Mouse (Mus musculus): ENCODE measurements around the gene Syne4. TPM values are rescaled to one million over a fixed set of nuclear protein-coding genes. Genes with fewer than 3 reads are reported as not detected.

Gene Syne4
- polyA plus RNA-seq (2015; fragmentation: Nextera tagmentation; extraction: Ambion mirVana): 3.8 and 4.1 TPM in 2 replicates

GRCm38 (mm10) chr7:30314721-30315155 lies at the start of gene Syne4:
Syne4 (plus strand) TSS chr7:30314807.

GRCm38 (mm10) chr7:30279951-30280669 lies 34.5 kb upstream of the Syne4 start, which contains the start of the genes Thap8 and Wdr62:
Thap8 (plus strand) TSS chr7:30280094.
Wdr62 (minus strand) TSS chr7:30280419.

GRCm38 (mm10) chr7:30291215-30292131 lies 23.1 kb upstream of the Syne4 start, which contains the start of gene Clip3:
Clip3 (plus strand) TSS chr7:30291728.

GRCm38 (mm10) chr7:30308076-30309005 lies 6.3 kb upstream of the Syne4 start, which contains the start of gene Alkbh6:
Alkbh6 (plus strand) TSS chr7:30308717.

GRCm38 (mm10) chr7:30321539-30322284 lies 7.1 kb downstream of the Syne4 start, which contains the start of gene E130208F15Rik:
E130208F15Rik (plus strand) TSS chr7:30321740.

GRCm38 (mm10) chr7:30323795-30324194 lies 9.2 kb downstream of the Syne4 start, which contains the start of gene Sdhaf1:
Sdhaf1 (minus strand) TSS chr7:30323895.

GRCm38 (mm10) chr7:30362652-30363343 lies 48.2 kb downstream of the Syne4 start, which contains the start of gene Lrfn3:
Lrfn3 (minus strand) TSS chr7:30362772.

Other genes starting within 250 kb of the Syne4 start
- 2.1 and 2.2 TPM in 2 replicates for gene Zfp82, start 241.9 kb upstream of the Syne4 start, polyA plus RNA-seq (2015; fragmentation: Nextera tagmentation; extraction: Ambion mirVana)
- not detected in 2 replicates for gene Gm26920, start 224.4 kb upstream of the Syne4 start, polyA plus RNA-seq (2015; fragmentation: Nextera tagmentation; extraction: Ambion mirVana)
- gene Zfp566, start 224.3 kb upstream of the Syne4 start, polyA plus RNA-seq (2015; fragmentation: Nextera tagmentation; extraction: Ambion mirVana): 2.9 and 3.6 TPM in 2 replicates
- 44.4 and 53.0 TPM in 2 replicates for gene Zfp260, start 220.0 kb upstream of the Syne4 start, polyA plus RNA-seq (2015; fragmentation: Nextera tagmentation; extraction: Ambion mirVana)
- gene Zfp382, start 192.9 kb upstream of the Syne4 start, polyA plus RNA-seq (2015; fragmentation: Nextera tagmentation; extraction: Ambion mirVana): 4.2 and 4.5 TPM in 2 replicates
- 5.7 and 6.8 TPM in 2 replicates for gene Zfp146, start 145.1 kb upstream of the Syne4 start, polyA plus RNA-seq (2015; fragmentation: Nextera tagmentation; extraction: Ambion mirVana)
- gene Cox7a1, start 130.7 kb upstream of the Syne4 start, polyA plus RNA-seq (2015; fragmentation: Nextera tagmentation; extraction: Ambion mirVana): 21.7 and 23.2 TPM in 2 replicates
- gene Capns1, start 116.0 kb upstream of the Syne4 start, polyA plus RNA-seq (2015; fragmentation: Nextera tagmentation; extraction: Ambion mirVana): 152 and 156 TPM in 2 replicates
- gene Polr2i, start 82.9 kb upstream of the Syne4 start, polyA plus RNA-seq (2015; fragmentation: Nextera tagmentation; extraction: Ambion mirVana): 74.1 and 98.9 TPM in 2 replicates
- gene Tbcb, start 82.5 kb upstream of the Syne4 start, polyA plus RNA-seq (2015; fragmentation: Nextera tagmentation; extraction: Ambion mirVana): 151 and 152 TPM in 2 replicates
- gene Ovol3, start 79.1 kb upstream of the Syne4 start, polyA plus RNA-seq (2015; fragmentation: Nextera tagmentation; extraction: Ambion mirVana): not detected in 2 replicates
- gene Thap8, start 34.7 kb upstream of the Syne4 start, polyA plus RNA-seq (2015; fragmentation: Nextera tagmentation; extraction: Ambion mirVana): 0.35 and 0.42 TPM in 2 replicates
- gene Wdr62, start 34.4 kb upstream of the Syne4 start, polyA plus RNA-seq (2015; fragmentation: Nextera tagmentation; extraction: Ambion mirVana): 1.8 and 3.0 TPM in 2 replicates
- 13.0 and 13.9 TPM in 2 replicates for gene Clip3, start 23.1 kb upstream of the Syne4 start, polyA plus RNA-seq (2015; fragmentation: Nextera tagmentation; extraction: Ambion mirVana)
- gene Alkbh6, start 6.1 kb upstream of the Syne4 start, polyA plus RNA-seq (2015; fragmentation: Nextera tagmentation; extraction: Ambion mirVana): 44.3 and 50.6 TPM in 2 replicates
- not detected in 2 replicates for gene E130208F15Rik, start 6.9 kb downstream of the Syne4 start, polyA plus RNA-seq (2015; fragmentation: Nextera tagmentation; extraction: Ambion mirVana)
- gene Sdhaf1, start 9.1 kb downstream of the Syne4 start, polyA plus RNA-seq (2015; fragmentation: Nextera tagmentation; extraction: Ambion mirVana): 15.7 and 16.6 TPM in 2 replicates
- gene Lrfn3, start 48.0 kb downstream of the Syne4 start, polyA plus RNA-seq (2015; fragmentation: Nextera tagmentation; extraction: Ambion mirVana): 2.8 and 3.7 TPM in 2 replicates
- gene Tyrobp, start 99.0 kb downstream of the Syne4 start, polyA plus RNA-seq (2015; fragmentation: Nextera tagmentation; extraction: Ambion mirVana): 74.3 and 230 TPM in 2 replicates
- 2.4 and 10.2 TPM in 2 replicates for gene Hcst, start 105.0 kb downstream of the Syne4 start, polyA plus RNA-seq (2015; fragmentation: Nextera tagmentation; extraction: Ambion mirVana)
- 0.84 and 1.4 TPM in 2 replicates for gene Nfkbid, start 106.9 kb downstream of the Syne4 start, polyA plus RNA-seq (2015; fragmentation: Nextera tagmentation; extraction: Ambion mirVana)
- 8.7 and 9.1 TPM in 2 replicates for gene Aplp1, start 130.7 kb downstream of the Syne4 start, polyA plus RNA-seq (2015; fragmentation: Nextera tagmentation; extraction: Ambion mirVana)
- not detected in 2 replicates for gene Kirrel2, start 142.9 kb downstream of the Syne4 start, polyA plus RNA-seq (2015; fragmentation: Nextera tagmentation; extraction: Ambion mirVana)
- gene Nphs1, start 143.5 kb downstream of the Syne4 start, polyA plus RNA-seq (2015; fragmentation: Nextera tagmentation; extraction: Ambion mirVana): 0.12 TPM in 1 of 2 replicates, not detected in the other
- gene Prodh2, start 178.8 kb downstream of the Syne4 start, polyA plus RNA-seq (2015; fragmentation: Nextera tagmentation; extraction: Ambion mirVana): 0.21 and 0.36 TPM in 2 replicates
- gene Arhgap33, start 220.3 kb downstream of the Syne4 start, polyA plus RNA-seq (2015; fragmentation: Nextera tagmentation; extraction: Ambion mirVana): 2.5 and 2.6 TPM in 2 replicates
- gene Hspb6, start 237.4 kb downstream of the Syne4 start, polyA plus RNA-seq (2015; fragmentation: Nextera tagmentation; extraction: Ambion mirVana): 391 and 404 TPM in 2 replicates
- 3.2 and 3.9 TPM in 2 replicates for gene Proser3, start 237.5 kb downstream of the Syne4 start, polyA plus RNA-seq (2015; fragmentation: Nextera tagmentation; extraction: Ambion mirVana)
- 21.1 and 25.6 TPM in 2 replicates for gene Lin37, start 245.0 kb downstream of the Syne4 start, polyA plus RNA-seq (2015; fragmentation: Nextera tagmentation; extraction: Ambion mirVana)
- gene U2af1l4, start 248.5 kb downstream of the Syne4 start, polyA plus RNA-seq (2015; fragmentation: Nextera tagmentation; extraction: Ambion mirVana): 69.5 and 73.2 TPM in 2 replicates
- gene Gm49396, start 248.5 kb downstream of the Syne4 start, polyA plus RNA-seq (2015; fragmentation: Nextera tagmentation; extraction: Ambion mirVana): 2.7 and 2.8 TPM in 2 replicates
- gene Psenen, start 248.8 kb downstream of the Syne4 start, polyA plus RNA-seq (2015; fragmentation: Nextera tagmentation; extraction: Ambion mirVana): 114 and 127 TPM in 2 replicates